Mouse (Mus musculus): ENCODE results near the gene Rbpjl.

Rbpjl gene

GRCm38 (mm10) chr2:164454846-164455245 is 51.9 kb downstream of the Rbpjl start:
- in situ Hi-C loops (cut with MboI; ENCODE audit: low pct_unique_long_range_greater_than_20kb in 1 of 2, low sequenced_read_pairs in 2 of 2, unreplicated experiment in 1 of 2), result loop anchor here in 1 of 2 experiments (5.0 kb wide), 1 partner anchor 38 kb away; no protein-coding TSS in a partner anchor

DNA sequence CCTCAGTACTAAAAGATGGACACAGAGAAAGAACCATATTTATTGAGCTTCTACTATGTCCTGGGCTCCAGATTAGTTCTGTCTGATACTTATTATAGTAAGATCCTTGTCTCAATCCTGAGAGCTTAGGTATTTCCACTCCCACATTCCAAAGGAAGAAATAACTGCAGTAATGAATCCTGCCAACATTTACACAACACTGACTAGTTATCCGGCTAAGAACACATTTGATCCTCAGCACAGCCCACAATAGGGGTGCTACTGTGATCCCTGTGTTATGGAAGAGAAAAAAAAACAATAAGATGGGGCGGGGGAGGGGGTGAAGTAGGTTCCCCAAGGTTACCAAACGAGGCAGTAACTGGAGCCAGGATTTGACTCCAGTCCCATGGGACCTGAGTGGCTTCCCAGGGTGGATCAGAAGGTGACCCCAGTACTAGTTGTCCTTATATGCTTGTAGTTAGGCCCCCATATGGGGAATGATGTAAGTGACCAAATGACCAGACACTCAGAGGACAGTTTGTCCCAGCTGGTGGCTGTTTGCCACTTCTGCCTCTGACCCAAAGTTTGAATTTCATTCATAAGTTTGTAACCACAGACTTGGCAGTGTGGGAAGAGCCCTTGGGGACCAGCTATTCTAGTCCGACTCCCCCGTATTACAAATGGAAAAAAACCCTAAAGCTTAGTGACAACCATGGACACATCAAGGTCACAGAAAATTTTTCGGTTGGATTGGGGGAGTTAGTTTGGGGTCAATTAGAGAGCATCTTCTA is 52.7 kb downstream of the Rbpjl start:
- in situ Hi-C loops (cut with MboI; ENCODE audit: low pct_unique_long_range_greater_than_20kb in 1 of 2, low sequenced_read_pairs in 2 of 2, unreplicated experiment in 1 of 2), result loop anchor here in 1 of 2 experiments (5.0 kb wide), 1 partner anchor 38 kb away; no protein-coding TSS in a partner anchor

DNA sequence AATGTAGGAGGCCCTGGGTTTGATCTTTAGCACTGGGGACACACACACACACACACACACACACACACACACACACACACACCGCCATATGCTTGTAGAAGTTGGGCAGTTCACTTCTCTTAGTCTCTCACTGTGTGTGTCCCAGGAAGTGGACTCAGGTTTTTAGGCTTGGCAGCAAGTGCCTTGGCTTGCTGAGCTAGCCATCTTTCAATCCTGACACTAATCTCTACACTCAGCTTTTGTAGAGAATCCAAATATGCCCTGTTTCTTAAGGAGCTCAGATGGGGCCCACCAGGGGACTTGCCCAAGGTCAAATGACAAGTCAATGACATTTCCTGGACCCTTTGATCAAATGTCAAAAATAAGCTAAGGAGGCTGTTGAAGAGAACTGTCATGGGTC is 53.5 kb downstream of the Rbpjl start:
- in situ Hi-C loops (cut with MboI; ENCODE audit: low pct_unique_long_range_greater_than_20kb in 1 of 2, low sequenced_read_pairs in 2 of 2, unreplicated experiment in 1 of 2), result loop anchor here in 1 of 2 experiments (5.0 kb wide), 1 partner anchor 39 kb away; no protein-coding TSS in a partner anchor

DNA sequence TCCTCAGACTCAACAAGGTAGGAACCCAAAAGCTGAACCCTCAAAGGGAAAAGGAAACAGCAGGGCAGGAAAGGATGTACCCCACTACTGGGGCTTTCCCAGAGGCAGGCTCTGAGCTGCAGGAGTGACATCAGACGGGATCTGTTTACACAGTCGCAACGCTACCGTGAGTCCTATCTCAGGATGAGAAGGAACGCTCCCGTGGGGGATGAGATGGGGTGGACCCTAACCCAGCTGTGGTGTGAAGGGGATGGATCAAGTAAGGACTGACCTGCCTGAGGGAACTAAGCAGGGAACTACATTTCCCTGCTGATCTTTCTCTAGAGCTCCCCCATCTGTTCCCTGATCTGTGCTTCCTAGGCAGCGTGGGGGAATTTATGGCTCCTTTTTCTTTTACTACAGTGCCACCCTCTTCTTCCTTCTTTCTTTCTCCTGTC is 53.9 kb downstream of the Rbpjl start, which contains the start of gene Sys1:
Gene Sys1, plus strand, starts transcription at position 101 of the 437 bp plus-strand sequence.
- in situ Hi-C loops (cut with MboI; ENCODE audit: low pct_unique_long_range_greater_than_20kb in 1 of 2, low sequenced_read_pairs in 2 of 2, unreplicated experiment in 1 of 2), result loop anchor here in 1 of 2 experiments (5.0 kb wide), 1 partner anchor 40 kb away; no protein-coding TSS in a partner anchor

GRCm38 (mm10) chr2:164457942-164458341 is 55.0 kb downstream of the Rbpjl start:
- in situ Hi-C loops (cut with MboI; ENCODE audit: low pct_unique_long_range_greater_than_20kb in 1 of 2, low sequenced_read_pairs in 2 of 2, unreplicated experiment in 1 of 2), result loop anchor here in 1 of 2 experiments (5.0 kb wide), 1 partner anchor 41 kb away; no protein-coding TSS in a partner anchor

- in situ Hi-C loops (cut with MboI; ENCODE audit: low pct_unique_long_range_greater_than_20kb in 1 of 2, low sequenced_read_pairs in 2 of 2, unreplicated experiment in 1 of 2), result loop anchor here in 1 of 2 experiments (5.0 kb wide), 1 partner anchor 41 kb away; no protein-coding TSS in a partner anchor
Observed at GRCm38 (mm10) chr2:164458535-164458934, 55.6 kb downstream of the Rbpjl start.

DNA sequence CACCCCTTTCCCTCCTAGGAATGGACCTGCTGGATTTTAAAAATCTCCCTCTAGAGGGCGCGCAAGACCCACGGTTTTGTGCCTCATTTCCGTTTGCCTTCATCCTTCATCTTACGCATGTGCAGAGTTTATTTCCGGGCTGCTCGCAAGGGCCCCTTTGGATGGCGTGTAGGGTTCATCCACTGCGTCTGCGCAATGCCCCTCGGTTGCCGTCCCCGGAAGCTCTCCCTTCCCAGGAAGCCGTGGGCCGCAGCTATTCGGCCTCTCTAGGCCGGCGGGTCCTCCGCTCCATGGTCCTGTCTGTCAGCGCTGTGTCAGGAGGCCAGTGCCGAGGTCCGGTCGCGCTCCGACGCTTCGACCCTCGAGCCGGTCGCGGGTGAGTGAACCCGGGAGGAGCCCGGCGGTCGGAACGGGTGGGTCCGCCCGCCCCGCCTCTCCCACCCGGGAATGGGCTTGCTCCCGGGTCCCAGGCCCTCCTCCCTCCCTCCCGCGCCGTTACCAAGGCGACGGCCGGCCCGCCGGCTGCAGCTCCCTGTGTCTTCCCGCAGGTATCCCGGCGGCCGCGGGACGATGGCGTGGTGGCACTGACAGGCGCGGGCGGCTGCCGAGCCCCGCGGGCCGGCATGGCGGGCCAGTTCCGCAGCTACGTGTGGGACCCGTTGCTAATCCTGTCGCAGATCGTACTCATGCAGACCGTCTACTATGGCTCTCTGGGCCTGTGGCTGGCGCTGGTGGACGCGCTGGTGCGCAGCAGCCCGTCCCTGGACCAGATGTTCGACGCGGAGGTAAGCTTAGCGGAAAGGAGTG is 58.0 kb downstream of the Rbpjl start, which contains the start of gene Gm20458:
Gene Gm20458, plus strand, starts transcription at position 223 of the 807 bp plus-strand sequence.
- in situ Hi-C loops (cut with MboI; ENCODE audit: low pct_unique_long_range_greater_than_20kb in 1 of 2, low sequenced_read_pairs in 2 of 2, unreplicated experiment in 1 of 2), result no loop called here

Measured in mouse embryonic stem cell (cell line).